Mouse (Mus musculus) bone marrow macrophage, adult 2 months (primary cell): ENCODE data around the gene Lmnb2. TPM values are rescaled to one million over a fixed set of nuclear protein-coding genes. Genes with fewer than 3 reads are reported as not detected.

Source experiments
- H3K27ac ChIP-seq: 2 replicates; pipeline ENCODE4 v1.5.1; 2012; ENCODE audit warnings: low read depth, low read length; ENCODE audit not compliant: insufficient read depth
- H3K4me1 ChIP-seq: 2 replicates; pipeline ENCODE4 v1.6.1; 2012; ENCODE audit warnings: low read length; ENCODE audit not compliant: control insufficient read depth, insufficient read depth
- H3K4me3 ChIP-seq: 2 replicates; pipeline ENCODE4 v1.5.1; 2012; ENCODE audit warnings: mild to moderate bottlenecking, low read length, moderate library complexity; ENCODE audit not compliant: insufficient read depth
- CTCF ChIP-seq: IDR thresholded peaks from 2 replicates; pipeline ENCODE4 v1.5.1; 2012; ENCODE audit warnings: low read depth, mild to moderate bottlenecking, low read length, moderate library complexity
- POLR2A ChIP-seq: IDR thresholded peaks from 2 replicates; pipeline ENCODE4 v1.6.1; 2012; ENCODE audit warnings: mild to moderate bottlenecking, low read depth, low read length, borderline replicate concordance
- polyA plus RNA-seq: library from polyadenylated mRNA; stranded (reverse); fragments of >200 nt; gene quantifications from 2 replicates; pipeline ENCODE4 v1.2.4, GENCODE M21; 2012; ENCODE audit not compliant: missing spikeins, insufficient read depth, insufficient read length

The Lmnb2 gene
- polyA plus RNA-seq, 1 experiment = 19.5 TPM

- Histone ChIP-seq H3K4me1 (peaks cover 8% of the 10 kb centered on the region), H3K4me3 (no peak overlapping the region; the same call in 1 of the 2 replicates), H3K27ac (peak overlapping the region; percentile 17)
- TF ChIP-seq POLR2A (no peak), CTCF (no peak)
Observed at GRCm38 (mm10) chr10:80901409-80902272, 16.4 kb downstream of the Lmnb2 start.

GRCm38 (mm10) chr10:80900318-80901247 is 17.5 kb downstream of the Lmnb2 start, which contains the start of gene Timm13:
Gene Timm13, minus strand, starts transcription at chr10:80900969.
- H3K4me1 ChIP-seq = peaks cover 8% of the 10 kb centered on the region
- peak within 1 kb of the TSS; percentile 72 for H3K4me3 ChIP-seq
- H3K27ac ChIP-seq = peak within 1 kb of the TSS; percentile 73
- TF ChIP-seq CTCF (no peak), POLR2A (no peak)

DNA sequence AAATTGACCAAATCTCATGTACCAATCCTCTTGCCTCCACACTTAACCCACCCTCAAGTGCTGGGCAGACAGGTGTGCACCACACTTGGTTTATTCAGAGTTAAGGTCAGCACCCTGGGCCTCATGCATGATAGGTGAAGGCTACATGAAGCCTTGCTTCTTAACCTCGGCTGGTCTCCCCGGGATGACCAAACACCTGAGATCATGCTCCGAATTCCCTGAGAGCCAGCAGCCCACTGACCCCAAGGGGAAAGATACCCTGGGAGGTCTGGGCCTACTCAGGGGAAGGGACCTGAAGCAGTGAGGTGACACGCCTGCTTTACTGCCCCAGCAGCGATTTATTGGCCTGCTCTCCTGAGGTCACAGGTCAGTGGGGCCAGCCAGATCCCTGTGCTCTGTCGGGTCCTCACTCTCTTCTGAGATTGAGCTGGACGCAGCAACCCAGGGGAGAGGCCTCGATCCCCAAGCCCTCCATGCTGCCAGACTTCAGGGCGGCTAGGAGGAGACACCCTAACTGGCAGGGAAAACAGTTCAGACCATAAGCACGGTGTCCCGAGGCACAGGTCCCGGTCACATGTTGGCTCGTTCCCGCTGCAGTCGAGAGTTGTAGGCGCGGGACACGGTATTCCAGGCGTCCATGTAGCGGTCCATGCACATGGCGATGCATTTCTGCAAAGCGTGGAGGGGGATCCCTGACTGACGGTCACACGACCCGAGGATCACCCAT is 18.3 kb downstream of the Lmnb2 start:
- TF ChIP-seq CTCF (no peak), POLR2A (no peak)
- Histone ChIP-seq H3K27ac (peak overlapping the region; percentile 41), H3K4me3 (peak overlapping the region; percentile 72), H3K4me1 (peaks cover 8% of the 10 kb centered on the region)

DNA sequence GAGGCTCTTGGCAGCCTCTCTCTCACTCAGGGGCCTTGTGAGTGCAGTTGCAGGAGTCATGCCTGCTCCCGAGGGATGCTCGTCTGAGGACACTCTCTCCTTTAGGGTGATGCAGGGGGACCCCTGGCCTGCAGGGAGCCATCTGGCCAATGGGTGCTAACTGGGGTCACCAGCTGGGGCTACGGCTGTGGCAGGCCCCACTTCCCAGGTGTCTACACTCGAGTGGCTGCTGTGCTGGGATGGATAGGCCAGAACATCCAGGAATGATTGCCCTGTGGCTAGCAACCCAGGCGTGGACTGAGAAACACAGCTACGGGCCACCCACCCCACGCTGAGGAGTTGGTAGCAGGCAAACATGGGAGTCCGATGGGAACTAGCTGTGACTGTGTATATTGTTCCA is 19.0 kb downstream of the Lmnb2 start:
- Histone ChIP-seq H3K4me1 (peaks cover 8% of the 10 kb centered on the region), H3K27ac (no peak overlapping the region), H3K4me3 (peak overlapping the region; percentile 72)
- TF ChIP-seq CTCF = no peak
- no peak for TF ChIP-seq POLR2A

DNA sequence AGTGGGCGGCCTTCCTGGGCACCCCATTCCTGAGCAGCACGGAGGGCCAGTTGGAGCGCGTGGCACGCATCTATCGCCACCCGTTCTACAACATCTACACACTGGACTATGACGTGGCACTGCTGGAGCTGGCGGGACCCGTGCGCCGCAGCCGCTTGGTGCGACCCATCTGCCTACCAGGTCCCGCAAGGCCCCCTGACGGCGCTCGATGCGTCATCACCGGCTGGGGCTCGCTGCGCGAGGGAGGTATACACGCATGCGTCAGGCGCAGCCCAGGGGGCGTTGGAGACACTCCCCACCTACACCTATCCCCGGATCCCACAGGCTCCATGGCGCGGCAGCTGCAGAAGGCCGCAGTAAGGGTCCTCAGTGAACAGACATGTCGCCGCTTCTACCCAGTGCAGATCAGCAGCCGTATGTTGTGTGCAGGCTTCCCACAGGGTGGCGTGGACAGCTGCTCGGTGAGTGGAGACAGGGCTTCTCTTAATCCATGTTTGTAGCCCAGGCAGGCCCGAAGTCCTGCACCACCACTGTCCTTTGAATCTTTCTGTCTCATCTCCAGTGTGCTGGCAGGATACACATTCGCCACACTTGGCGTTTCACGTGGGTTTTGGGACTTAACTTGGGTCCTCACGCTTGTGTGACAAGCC is 20.1 kb downstream of the Lmnb2 start:
- Histone ChIP-seq H3K4me1 (peaks cover 8% of the 10 kb centered on the region), H3K27ac (no peak overlapping the region), H3K4me3 (no peak overlapping the region)
- TF ChIP-seq CTCF = no peak
- no peak for TF ChIP-seq POLR2A

- TF ChIP-seq CTCF (no peak), POLR2A (no peak)
- Histone ChIP-seq H3K4me1 (peaks cover 8% of the 10 kb centered on the region), H3K4me3 (no peak overlapping the region), H3K27ac (no peak overlapping the region)
Observed at GRCm38 (mm10) chr10:80896581-80897485, 21.2 kb downstream of the Lmnb2 start.

DNA sequence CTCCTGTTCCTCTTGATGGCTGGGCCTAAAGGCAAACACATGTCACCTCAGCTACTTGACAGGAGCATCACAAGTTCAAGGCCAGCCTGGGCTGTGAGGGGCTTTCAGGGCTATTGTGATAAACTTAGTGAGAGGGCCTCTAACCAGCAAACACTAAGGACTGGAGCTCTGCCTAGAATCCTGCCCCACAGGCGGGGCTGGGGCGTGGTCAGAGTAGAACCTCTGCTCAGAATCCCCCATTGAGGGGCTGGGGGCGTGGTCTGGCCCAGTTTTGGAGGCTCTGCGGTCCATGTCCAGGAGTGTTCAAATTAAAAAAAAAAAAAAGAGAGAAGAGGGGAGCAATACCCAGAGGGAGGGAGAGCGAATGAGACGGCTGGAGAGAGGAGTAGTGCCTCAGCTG is 22.3 kb downstream of the Lmnb2 start:
- Histone ChIP-seq H3K4me1 (peaks cover 3% of the 10 kb centered on the region; the same call in 1 of the 2 replicates), H3K27ac (no peak overlapping the region), H3K4me3 (no peak overlapping the region)
- TF ChIP-seq POLR2A (no peak), CTCF (no peak)

DNA sequence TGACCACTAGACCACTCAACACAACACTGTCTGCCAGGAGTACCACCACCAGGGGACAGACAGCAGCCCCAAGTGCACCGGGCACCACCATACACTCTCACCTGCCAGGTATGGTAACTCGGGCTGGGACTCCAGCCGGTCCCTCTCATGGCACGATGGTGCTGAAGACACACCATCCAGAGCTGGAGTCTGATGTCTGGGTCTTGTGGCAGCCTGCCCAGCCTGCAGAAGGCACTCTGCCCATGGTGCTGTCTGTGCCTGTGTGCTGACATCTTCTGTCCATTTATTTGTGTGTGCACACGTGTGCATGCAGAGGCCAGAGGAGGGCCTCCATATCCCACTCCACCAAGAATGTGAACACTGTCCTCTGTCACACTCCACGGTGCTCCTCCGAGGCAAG is 22.9 kb downstream of the Lmnb2 start:
- TF ChIP-seq CTCF (no peak), POLR2A (no peak)
- Histone ChIP-seq H3K4me3 (no peak overlapping the region), H3K4me1 (peaks cover 3% of the 10 kb centered on the region; the same call in 1 of the 2 replicates), H3K27ac (no peak overlapping the region)
